Mouse (Mus musculus) c-Kit-negative CD71-positive TER-119-positive erythroid progenitor cells, embryonic 14.5 days (primary cell): ENCODE results near the gene Stk25.

Experiments
- DNase-seq: peaks from one replicate; pipeline ENCODE4 v3.0.0-alpha.2; 2013; ENCODE audit warnings: low read depth, low spot score

The Stk25 gene

DNA sequence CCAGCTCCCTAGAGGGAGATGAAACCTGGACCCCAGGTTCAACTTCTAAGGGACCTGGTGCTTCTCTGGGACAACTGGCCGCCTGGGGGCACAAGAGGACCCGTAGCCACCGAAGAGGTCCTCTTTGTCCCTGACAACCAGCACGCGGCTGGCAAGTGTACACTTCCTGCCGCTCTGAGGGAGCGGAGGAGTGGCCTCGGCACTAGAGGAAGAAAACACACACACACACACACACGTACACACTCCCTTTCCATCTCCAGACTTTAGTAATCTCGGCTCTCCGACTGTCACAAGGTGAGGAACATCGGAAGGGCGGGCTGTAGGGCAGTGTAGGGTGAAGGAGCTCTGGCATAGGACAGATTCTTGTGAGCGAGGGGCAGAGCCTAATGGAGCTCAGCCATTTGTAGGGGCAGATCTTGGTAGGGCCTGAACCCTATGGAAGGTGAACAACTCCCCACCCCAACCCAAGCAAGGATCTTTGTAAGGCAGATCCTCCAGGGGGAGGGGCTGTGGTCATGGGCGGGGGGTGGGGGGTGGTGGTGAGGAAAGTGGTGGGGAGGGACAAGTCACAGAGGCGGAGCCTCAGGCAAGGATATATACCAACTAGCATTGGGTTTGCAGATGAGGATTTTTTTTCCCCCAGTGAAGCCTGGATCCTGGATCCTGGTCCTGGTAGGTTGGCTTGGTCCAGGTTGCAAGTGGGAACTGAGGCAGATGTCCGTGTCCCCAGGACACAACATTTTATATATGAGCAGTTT is 10.5 kb upstream of the Stk25 start:
- no peak for DNase-seq

GRCm38 (mm10) chr1:93667760-93668400 is 9.4 kb upstream of the Stk25 start:
- DNase-seq, result peak; percentile 5

- DNase-seq, result no peak
Measured at GRCm38 (mm10) chr1:93657025-93657360, 1.5 kb downstream of the Stk25 start.

DNA sequence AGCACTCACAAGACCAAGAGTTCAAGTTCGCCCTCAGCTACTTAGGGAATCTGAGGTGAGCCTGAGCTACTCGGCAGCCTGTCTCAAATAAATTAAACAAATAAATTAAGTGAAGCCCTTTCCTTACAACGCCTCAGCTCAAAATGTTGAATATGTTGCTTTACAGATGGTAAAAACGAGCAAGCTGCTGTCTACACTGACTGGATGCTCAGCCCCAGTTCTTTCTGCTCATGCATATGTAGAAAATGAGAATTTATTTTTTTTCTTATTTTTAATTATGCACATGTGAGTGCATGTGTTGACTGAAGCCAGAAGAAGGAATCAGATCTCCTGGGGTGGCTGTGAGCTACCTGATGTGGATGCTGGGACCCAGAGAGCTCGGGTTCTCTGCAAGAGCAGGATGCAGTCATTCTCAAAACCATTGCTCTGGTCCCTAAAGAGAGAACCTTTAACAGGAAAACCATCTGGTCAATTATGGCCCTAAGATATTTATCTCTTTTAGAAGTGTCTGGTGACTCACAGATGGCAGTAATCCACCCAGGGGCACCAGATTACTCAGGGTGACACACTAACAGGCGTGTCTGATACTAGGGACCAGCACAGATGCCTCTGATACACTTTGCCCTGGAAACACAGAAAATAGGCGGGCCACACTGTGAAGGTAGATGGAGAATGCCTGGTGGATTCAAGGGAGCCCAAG is 2.0 kb downstream of the Stk25 start:
- no peak for DNase-seq

DNA sequence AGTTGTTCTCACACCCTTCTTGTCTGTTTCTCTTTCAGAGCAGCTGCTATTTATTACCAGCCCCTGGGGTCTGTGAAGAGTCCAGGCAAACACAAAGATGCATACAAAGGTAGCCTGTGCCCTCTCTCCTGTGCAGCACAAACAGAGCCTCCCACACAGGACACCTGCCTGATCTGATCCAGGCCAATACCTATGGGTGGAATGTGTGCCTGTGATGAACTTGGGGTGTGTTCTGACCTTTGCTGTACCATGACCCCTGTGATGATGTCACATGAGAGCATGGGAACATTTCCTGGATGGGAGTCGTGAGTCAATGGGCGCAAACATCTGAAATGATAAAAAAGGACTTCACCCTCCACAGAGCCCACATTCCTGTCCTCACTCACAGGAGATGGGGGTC is 3.7 kb downstream of the Stk25 start:
- DNase-seq, result no peak

DNA sequence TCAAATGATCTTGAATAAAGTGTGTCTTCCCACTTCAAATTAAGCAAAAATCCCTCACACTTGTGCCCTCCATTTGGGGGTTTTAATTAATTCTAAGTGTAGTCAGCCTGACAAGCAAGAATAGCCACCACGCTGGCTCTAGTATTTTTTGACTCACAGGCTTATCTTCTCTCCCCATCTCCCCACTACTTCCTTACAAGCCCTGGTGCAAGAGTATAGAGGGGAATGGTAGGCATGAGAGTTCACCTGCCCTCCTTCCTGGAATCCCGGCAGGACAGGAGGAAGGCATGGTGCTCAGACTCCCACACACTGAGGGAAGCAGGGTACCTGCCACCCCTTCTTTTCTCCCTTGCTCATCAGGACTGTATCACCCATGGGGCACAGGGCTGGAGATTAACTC is 4.2 kb downstream of the Stk25 start:
- no peak for DNase-seq

DNA sequence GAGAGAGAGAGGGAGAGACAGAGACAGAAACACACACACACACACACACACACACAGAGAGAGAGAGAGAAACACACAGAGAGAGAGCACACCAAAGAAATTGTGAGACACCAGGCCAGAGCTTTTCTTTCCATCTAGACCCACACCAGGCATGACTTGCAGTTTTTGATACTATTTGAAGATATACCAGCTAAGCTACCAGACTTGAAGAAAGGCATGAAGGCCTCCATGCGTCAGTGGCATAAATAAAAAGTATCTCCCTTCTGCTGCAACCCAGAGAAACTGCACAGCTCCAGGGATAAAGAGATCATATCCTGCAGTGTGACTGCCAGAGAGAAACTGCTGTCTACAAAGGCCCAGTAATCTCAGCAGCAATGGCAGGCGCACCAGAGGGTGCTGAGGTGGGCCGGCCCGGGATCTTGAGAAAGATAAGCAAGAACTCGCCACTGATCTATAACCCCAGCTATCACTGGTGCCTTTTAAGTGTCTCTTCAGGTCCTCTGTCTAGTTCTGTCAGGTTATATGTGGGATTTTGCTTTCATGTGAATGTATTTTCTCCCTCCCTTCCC is 8.8 kb downstream of the Stk25 start:
- no peak for DNase-seq

GRCm38 (mm10) chr1:93642692-93643091 is 15.8 kb downstream of the Stk25 start:
- DNase-seq, result no peak

DNA sequence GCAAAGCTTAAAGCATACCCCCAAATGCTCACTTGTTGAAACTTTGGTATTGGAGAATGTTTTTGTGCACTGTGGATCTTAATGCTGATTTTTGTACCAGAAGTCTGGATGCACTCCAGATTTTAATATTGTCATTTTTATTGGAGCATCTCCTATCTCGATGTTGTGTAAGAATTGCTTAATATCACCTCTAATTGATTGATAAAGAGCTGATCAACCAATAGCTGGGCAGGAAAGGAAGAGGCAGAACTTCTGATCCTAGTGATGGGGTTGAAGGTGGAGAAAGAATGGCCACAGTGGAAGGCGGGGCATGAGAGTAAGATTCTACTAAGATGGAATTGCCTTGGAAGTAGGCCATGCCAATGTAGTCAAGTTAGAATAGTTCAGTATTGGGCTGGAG is 16.5 kb downstream of the Stk25 start:
- no peak for DNase-seq

GRCm38 (mm10) chr1:93636211-93636897 is 22.1 kb downstream of the Stk25 start:
- DNase-seq, result no peak

- DNase-seq, result peak; percentile 95
Measured at GRCm38 (mm10) chr1:93635580-93636192, 22.8 kb downstream of the Stk25 start.

DNA sequence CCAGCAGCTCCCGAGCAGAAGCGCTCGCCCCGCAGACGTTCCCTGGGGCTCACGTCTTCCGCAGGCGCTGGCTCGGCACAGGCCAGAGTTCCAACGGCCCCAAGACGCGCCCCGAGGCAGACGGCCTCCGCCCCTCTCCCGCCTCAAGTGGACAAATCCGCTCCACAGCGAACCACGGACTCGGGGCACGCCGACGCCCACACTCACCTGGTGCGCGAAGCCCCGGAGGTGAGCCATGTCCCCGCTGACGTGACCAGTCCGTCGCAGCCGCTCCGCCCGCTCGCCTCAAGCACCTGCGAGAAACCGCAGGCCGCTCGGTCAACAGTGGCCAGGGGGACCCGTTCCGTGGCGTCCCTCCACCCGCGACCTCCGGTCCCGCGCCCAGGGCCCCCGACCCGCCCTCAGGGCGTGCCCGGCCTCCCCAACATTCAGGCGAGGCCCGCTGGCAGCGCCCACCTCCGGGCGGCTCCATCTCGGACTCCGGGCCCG is 23.3 kb downstream of the Stk25 start:
- DNase-seq, result peak; percentile 51

DNA sequence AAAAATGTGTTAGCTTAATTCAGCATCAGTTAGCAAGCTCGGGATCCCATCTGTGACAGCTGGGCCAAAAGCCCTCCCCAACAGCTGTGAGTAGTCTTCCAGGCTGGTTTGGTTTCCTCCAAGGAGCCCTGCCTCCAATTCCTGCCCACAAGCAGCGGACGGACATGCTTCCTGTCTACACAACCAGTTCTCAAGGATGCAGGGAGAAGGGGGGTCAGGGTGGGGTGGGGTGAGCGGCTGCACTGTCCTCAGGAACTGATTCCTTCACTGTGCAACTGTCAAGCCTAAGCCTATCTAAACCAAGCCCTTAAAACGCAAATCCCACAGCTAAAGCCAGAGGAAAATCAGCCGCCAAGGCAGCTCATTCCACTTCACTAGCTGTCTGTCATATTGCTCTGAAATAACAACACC is 24.0 kb downstream of the Stk25 start:
- DNase-seq, result no peak

GRCm38 (mm10) chr1:93632723-93633122 is 25.7 kb downstream of the Stk25 start:
- DNase-seq, result no peak

DNA sequence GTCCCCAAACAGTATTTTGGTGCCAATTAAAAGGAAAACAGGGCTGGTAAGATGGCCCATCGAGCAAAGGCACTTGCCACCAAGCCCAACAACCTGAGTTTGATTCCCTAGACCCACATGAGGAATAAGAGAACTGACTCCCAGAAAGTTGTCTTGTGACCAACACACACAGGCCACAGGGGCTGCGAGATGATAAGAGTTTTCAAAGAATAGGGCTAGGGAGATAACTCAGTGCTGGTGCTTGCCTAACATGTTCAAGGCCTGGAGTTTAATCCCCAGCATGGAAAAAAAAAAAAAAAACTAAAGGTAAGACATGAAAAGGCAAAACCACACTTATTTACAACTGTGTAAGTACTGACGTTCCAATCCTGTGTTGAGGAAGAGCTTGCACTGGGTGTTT is 27.7 kb downstream of the Stk25 start:
- DNase-seq, result no peak

- DNase-seq, result no peak
Measured at GRCm38 (mm10) chr1:93624502-93624901, 34.0 kb downstream of the Stk25 start.

GRCm38 (mm10) chr1:93618948-93619347 is 39.5 kb downstream of the Stk25 start:
- no peak for DNase-seq

- DNase-seq, result no peak
Measured at GRCm38 (mm10) chr1:93618059-93618748, 40.3 kb downstream of the Stk25 start.

DNA sequence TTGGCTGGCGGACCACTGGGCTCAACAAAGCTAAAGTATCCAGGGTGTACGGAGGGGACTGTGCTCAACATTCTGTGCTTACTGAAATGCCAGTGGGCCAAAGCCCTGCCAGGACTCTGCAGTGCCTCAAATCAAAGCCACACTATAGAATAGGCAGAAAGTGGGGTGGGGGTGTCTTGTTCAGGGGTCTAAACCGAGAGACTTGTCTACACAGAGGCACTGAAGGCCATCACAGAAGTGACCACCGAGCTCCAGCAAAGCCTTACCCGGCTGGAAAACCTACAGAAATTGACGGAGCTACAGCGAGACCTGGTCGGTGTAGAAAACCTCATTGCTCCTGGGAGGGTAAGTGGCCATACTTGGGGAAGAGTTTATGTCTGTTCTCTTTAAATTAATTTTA is 48.7 kb downstream of the Stk25 start:
- DNase-seq, result no peak

GRCm38 (mm10) chr1:93608696-93609245 is 49.7 kb downstream of the Stk25 start:
- no peak for DNase-seq
